Mouse (Mus musculus): ENCODE data around the gene Lrp3.
"Not testable (repeated sequence)": the region's sequence is repeated elsewhere in the genome, so short reads cannot be mapped to it uniquely, and the experiment has no call there.

The Lrp3 gene

GRCm38 (mm10) chr7:35215225-35215624 lies at the start of gene Lrp3:
Lrp3 (minus strand) TSS chr7:35215498.
- peak; percentile 90 for DNase-seq

DNA sequence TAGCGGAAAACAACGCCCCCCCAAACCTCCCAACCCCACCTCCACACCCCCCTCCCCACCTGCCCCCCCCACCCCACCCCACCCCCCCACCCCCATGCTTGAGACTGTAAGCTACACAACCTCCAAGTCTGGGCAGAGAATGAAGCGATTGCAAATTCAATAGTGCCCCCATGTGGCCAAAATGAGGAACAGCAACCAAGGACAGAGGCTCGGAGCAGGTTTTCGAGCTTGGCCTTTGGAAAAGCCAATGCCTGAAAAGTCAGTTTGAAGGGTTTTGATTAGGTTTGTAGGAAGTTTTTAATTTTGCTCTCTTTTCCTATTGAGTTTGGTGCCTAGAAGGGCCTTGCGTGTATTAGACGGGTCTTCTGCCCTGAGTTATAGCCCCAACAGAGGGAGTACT lies 49.4 kb upstream of the Lrp3 start:
- peak; percentile 47 for DNase-seq

DNA sequence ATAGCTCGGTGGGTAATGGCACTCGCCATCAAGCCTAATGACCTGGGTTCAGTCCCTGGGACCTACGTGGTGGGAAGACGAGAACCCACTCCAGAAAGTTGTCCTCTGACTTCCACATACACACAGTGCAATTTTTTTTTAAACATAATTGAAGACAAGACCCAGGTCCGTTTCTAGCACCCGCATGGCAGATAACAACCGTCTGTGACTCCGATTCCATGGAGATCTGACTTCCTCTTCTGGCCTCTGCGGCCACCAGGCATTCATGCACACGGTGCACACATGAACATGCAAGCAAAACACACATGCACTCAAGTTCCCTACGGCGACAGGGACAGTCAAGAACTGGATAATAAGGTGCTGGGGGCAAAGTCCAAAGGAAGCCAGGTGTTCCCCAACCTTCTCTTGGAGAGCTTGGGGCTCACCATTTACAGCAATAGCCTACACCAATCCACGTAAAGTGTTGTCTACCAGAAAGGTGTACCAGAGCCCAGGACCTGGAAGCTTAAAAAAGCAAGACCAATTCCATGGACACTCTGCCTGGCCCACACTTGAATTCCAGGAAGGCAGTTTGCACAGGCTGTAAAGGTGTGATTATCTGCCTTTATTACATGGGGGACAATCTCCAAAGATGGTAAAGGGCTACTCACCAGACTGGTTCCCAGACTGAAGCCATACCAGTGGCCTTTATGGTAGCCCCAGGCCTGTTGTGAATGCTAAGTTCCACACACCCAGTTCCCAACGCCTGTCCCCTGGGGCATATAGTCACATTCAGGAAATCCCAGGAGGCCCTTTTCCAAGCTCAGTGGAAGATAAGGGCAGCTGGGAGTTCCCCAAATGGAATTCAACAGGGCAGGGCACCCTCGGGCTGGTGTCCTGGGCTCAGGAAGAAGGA lies 48.5 kb upstream of the Lrp3 start:
- no peak for DNase-seq

DNA sequence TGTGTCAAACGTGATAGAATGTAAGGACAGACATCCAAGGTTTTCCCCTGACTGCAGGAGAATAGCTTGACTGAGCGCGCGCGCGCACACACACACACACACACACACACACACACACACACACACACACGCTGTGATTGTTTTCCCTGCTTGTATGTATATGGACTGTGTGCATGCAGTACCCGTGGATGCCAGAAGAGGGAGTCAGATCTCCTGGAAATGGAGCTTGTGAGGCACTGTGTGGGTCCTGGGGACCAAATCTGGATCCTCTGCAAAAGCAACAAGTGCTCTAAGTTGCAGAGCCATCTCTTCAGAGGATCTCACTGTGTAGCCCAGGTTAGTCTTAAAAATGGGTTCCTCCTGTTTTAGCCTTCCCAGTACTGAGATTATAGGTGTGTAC lies 44.1 kb upstream of the Lrp3 start:
- DNase-seq, result no peak

GRCm38 (mm10) chr7:35258294-35258693 lies 43.0 kb upstream of the Lrp3 start:
- no peak for DNase-seq

DNA sequence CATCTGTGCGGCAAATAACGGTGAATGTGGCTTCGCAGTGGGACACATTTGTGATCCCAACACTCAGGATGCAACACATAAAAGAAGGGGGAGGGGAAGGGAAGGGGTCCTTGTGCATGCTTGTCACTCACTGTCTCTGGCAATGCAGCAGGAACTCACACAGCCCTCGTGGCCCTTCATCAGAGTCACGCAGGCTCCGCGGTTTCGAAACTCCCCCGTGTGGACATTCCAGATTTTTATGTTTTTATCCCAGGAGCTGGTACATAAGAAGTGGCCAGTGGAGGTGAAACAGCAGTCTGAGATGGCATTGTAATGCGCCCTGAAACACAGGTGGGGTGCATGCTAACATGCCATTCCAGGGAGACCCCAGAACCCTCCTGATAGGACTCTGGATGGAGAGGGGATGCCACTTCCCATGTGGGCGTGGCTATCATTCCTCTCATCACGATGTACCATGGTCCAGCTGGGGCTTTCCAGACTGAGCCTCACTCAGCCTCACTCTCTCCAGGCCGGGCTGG lies 36.8 kb upstream of the Lrp3 start:
- peak; percentile 58 for DNase-seq

GRCm38 (mm10) chr7:35237935-35238334 lies 22.6 kb upstream of the Lrp3 start:
- not testable (repeated sequence) for DNase-seq

GRCm38 (mm10) chr7:35235308-35235707 lies 20.0 kb upstream of the Lrp3 start:
- DNase-seq, result peak; percentile 40

- DNase-seq, result peak; percentile 99
Observed at GRCm38 (mm10) chr7:35234361-35235245, 19.3 kb upstream of the Lrp3 start.

DNA sequence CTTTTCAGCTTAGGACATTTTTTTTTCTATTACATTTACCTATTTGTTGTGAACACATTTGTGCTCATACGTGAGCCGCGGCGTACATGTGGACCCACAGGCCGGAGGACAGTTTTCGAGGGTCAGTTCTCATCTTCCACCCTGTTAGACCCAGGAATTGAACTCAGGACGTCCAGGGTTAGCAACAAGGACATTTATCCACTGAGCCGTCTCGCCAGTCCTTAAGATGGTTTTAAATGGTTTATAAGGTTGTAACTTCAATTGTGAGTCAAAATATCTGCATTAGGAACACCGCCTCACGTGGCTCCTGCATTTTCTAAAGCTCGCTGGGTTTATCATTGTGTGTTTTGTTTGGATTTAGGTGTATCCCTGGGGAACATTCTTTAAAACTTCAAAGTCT lies 18.6 kb upstream of the Lrp3 start:
- no peak for DNase-seq

- no peak for DNase-seq
Observed at GRCm38 (mm10) chr7:35232796-35233455, 17.6 kb upstream of the Lrp3 start.

DNA sequence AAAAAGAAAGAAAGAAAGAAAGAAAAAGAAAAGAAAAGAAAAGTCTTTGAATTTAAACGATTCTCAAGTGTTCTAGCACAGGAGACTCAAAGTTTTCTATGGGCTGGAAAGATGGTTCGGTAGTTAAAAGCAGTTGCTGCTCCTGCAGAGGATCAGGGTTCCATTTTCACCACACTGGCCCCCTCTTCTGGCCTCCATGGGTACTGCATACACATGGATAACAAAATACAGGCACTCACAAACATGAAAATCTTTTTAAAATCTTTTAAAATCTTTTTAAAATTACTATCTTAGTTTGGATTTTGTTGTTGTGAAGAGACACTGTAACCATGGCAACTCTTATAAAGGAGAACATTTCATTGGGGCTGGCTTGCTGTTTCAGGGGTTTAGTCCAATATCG lies 15.0 kb upstream of the Lrp3 start:
- no peak for DNase-seq

DNA sequence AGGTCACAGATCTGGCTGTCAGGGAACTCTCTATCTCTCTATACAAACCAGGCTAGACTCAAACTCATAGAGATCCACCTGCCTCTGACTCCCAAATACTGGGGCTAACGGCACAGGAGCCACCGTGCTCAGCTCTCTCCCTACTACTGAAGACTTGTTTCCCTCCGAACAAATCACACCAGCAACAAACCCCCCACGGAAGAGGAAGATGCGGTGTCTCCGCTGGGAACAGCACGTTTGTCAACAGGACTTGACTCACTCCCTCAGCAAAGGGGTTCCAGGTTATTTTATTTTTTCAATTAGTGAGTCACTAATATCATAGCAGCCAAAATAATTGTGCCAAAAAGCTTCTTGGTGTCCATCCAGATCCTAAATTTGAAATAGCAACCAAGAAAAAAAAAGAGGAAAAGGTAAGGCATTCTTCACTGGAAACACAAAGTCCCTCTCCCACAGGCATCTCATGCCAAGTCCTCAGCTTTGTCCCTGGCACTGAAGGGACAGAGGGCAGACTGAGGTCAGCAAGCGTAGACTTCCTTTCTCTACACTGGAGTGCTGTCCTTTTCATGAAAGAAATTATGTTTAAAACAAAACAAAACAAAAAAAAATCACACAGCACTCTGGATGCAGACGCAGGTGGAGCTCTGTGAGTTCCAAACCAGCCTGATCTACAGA lies 5.5 kb upstream of the Lrp3 start:
- peak; percentile 30 for DNase-seq

DNA sequence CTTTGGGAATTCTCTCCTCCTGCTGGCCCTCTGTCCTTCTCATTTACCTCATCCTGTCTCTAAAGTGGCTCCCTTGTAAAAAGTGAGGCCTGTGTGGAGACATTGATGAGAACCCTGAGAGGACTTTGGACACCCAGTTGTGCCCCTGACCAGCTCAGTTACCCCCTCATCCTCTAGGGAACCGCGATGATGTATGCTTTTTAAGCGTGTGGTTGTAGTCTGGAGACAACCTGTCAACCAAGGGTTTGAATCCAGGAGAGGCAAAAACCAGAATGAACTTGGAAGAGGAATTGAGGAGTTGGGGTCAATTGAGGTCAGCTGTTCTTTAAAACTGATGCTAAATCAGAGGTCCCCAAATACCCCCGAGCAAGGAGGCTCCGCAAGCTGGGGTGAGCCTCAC lies 433 bp upstream of the Lrp3 start:
- DNase-seq, result no peak

DNA sequence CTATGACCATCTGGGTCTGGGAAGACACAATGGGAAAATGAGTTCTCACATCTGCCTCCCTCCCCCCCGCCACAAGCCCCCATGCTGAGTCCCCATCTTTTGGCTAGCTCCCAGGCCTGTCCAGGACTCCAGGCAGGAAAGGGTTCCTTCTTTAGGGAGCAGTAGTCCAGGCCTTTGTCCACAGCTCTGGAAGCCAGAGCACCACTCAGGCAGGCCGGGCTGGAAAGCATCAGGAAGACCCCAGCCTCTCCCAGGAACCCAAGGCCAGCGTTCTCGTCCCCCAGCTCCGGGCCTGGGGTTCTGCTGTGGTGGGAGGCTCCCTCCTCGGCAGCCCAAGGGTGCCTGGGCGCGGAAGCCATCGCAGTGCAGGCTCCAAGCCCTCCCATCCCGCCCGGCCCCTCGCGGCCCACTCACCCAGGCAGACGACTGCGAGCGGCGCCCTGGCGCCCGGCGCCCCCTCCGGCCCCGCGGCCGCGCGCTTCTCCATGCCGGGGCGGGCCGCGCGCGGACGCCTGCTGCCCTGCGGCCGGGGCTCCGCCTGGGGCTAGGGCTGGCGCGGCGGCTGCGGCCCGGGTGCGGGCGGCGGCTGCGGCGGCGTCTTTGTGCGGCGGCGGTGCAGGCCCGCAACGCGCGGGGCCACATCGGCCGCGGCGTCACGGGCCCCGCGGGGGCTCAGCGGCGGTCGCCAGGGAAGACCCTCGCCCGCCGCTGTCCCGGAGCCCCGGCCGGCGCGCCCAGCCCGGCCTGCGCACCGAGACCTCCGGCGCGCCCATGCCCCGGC lies 666 bp downstream of the Lrp3 start:
- DNase-seq, result no peak

- no peak for DNase-seq
Observed at GRCm38 (mm10) chr7:35211791-35212190, 3.5 kb downstream of the Lrp3 start.

- DNase-seq, result no peak
Observed at GRCm38 (mm10) chr7:35199755-35200154, 15.5 kb downstream of the Lrp3 start.

- DNase-seq, result no peak
Observed at GRCm38 (mm10) chr7:35198981-35199754, 16.1 kb downstream of the Lrp3 start.

DNA sequence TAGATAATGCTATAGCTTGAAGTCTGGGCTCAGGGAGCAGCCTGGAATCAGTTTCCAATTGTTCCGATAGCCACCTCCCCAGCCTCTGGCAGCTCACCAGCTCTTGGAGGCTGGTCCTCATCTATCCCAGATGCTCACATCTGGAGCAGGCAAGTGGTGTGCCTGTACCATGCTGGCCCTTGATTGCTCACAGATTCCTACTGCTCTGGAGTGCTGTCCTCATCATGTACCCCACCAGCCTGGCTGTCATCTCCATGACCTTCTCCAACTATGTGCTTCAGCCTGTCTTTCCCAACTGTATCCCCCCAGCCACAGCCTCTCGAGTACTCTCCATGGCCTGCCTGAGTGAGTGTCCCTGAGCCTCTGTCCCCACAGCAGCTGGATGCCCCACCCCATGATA lies 18.3 kb downstream of the Lrp3 start:
- DNase-seq, result no peak

GRCm38 (mm10) chr7:35191276-35191675 lies 24.0 kb downstream of the Lrp3 start:
- DNase-seq, result no peak

GRCm38 (mm10) chr7:35189699-35190098 lies 25.6 kb downstream of the Lrp3 start:
- DNase-seq, result no peak
